Mouse (Mus musculus) embryonic facial prominence, embryonic 14.5 days (tissue): ENCODE data around the gene Ubtf. TPM values are rescaled to one million over a fixed set of nuclear protein-coding genes. Genes with fewer than 3 reads are reported as not detected.
A peak's percentile ranks its signal among the peaks of the same experiment; 100 is the strongest.
"Not testable (repeated sequence)": the region's sequence is repeated elsewhere in the genome, so short reads cannot be mapped to it uniquely, and the experiment has no call there.

ENCODE experiments used
- ATAC-seq: fragments of 200-750 bp; cut with Nextera tagmentation; 2 replicates; pipeline ENCODE4 v1.8.0; 2017; ENCODE audit warnings: low read depth, moderate number of reproducible peaks, moderate TSS enrichment
- DNase-seq: peaks from one replicate; pipeline ENCODE4 v3.0.0-alpha.2; 2015; ENCODE audit warnings: low spot score
- H3K27ac ChIP-seq: fragments of 300-500 bp; sonication (generic); replicated peaks from 2 replicates; pipeline ENCODE4 v1.5.1; 2014; ENCODE audit warnings: low read depth, mild to moderate bottlenecking, low read length, moderate library complexity
- H3K27me3 ChIP-seq: fragments of 300-500 bp; sonication (generic); replicated peaks from 2 replicates; pipeline ENCODE4 v1.6.1; 2014; ENCODE audit warnings: low read length; ENCODE audit not compliant: control insufficient read depth, insufficient read depth
- H3K36me3 ChIP-seq: fragments of 300-500 bp; sonication (generic); 2 replicates; pipeline ENCODE4 v1.6.1; 2014; ENCODE audit warnings: low read length, mixed read lengths; ENCODE audit not compliant: control insufficient read depth, insufficient read depth
- H3K4me1 ChIP-seq: fragments of 300-500 bp; sonication (generic); 2 replicates; pipeline ENCODE4 v1.6.1; 2014; ENCODE audit warnings: antibody characterized with exemption, low read length; ENCODE audit not compliant: control insufficient read depth, insufficient read depth
- H3K4me2 ChIP-seq: fragments of 300-500 bp; sonication (generic); 2 replicates; pipeline ENCODE4 v1.6.1; 2014; ENCODE audit warnings: low read depth, mild to moderate bottlenecking, low read length, moderate library complexity, mixed read lengths
- H3K4me3 ChIP-seq: fragments of 300-500 bp; sonication (generic); 2 replicates; pipeline ENCODE4 v1.5.1; 2014; ENCODE audit warnings: low read depth, mild to moderate bottlenecking, low read length
- H3K9ac ChIP-seq: fragments of 300-500 bp; sonication (generic); 2 replicates; pipeline ENCODE4 v1.6.1; 2014; ENCODE audit warnings: low read depth, mild to moderate bottlenecking, low read length, moderate library complexity, mixed read lengths
- H3K9me3 ChIP-seq: fragments of 300-500 bp; sonication (generic); 2 replicates; pipeline ENCODE4 v1.6.1; 2016; ENCODE audit warnings: low read length; ENCODE audit not compliant: control insufficient read depth
- WGBS: fragments of 180-500 bp; shearing (Covaris S2); extraction: QIAGEN DNeasy Blood & Tissue Kit; methylation state at CpG from one replicate; pipeline ENCODE4 v1.1.7; 2014; 5-methylcytosine and 5-hydroxymethylcytosine counted together
- polyA plus RNA-seq: library from polyadenylated mRNA; unstranded; fragments of >200 nt; fragmentation: Nextera tagmentation; extraction: Ambion mirVana; gene quantifications from 2 replicates; pipeline ENCODE4 v1.2.1, GENCODE M21; 2014

The Ubtf gene
- polyA plus RNA-seq, 1 experiment from 2014 or later: 73.3 TPM

DNA sequence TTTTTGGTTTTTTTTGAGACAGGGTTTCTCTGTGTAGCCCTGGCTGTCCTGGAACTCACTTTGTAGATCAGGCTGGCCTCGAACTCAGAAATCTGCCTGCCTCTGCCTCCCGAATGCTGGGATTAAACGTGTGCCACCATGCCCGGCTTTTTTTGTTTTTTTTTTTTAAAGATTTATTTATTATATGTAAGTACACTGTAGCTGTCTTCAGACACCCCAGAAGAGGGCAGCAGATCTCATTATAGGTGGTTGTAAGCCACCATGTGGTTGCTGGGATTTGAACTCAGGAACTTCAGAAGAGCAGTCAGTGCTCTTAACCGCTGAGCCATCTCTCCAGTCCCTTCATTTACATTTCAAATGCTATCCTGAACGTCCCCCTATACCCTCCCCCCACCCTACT lies 39.3 kb downstream of the Ubtf start:
- DNase-seq, H3K36me3 ChIP-seq, H3K4me3 ChIP-seq, ATAC-seq, H3K9me3 ChIP-seq, H3K4me1 ChIP-seq, H3K4me2 ChIP-seq, H3K9ac ChIP-seq, H3K27ac ChIP-seq, H3K27me3 ChIP-seq: not testable (repeated sequence)
- 76% methylated on average over 6 of the region's 6 CpGs for WGBS

DNA sequence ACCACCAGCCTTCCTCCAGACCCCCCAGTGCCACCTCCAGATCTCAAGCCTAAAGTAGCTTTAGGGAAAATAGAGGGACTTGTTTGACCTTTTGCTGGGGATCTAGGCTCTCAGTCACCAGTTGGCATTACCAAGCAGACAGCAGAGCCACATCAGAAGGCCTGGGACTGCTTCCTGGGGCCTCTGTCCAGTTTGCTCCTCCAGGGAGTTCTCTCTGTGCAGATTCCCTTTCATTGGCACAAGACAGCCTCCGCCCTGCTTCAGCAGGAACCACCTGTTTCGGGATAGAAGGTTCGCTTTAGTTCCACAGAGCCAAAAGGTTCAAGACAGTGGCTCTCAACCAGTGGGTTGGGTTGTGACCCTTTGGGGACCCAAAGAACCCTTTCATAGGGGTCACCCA lies 39.9 kb downstream of the Ubtf start:
- Histone ChIP-seq H3K36me3 (no peaks in the 10 kb centered on the region), H3K9ac (no peak overlapping the region), H3K4me3 (no peak overlapping the region), H3K4me1 (peaks cover 7% of the 10 kb centered on the region; the same call in 1 of the 2 replicates), H3K4me2 (no peak overlapping the region), H3K9me3 (no peaks in the 10 kb centered on the region), H3K27ac (no peak overlapping the region), H3K27me3 (no peaks in the 10 kb centered on the region; the same call in 1 of the 2 replicates)
- no peak for DNase-seq
- 93% methylated on average over 3 of the region's 3 CpGs for WGBS
- no peak for ATAC-seq

DNA sequence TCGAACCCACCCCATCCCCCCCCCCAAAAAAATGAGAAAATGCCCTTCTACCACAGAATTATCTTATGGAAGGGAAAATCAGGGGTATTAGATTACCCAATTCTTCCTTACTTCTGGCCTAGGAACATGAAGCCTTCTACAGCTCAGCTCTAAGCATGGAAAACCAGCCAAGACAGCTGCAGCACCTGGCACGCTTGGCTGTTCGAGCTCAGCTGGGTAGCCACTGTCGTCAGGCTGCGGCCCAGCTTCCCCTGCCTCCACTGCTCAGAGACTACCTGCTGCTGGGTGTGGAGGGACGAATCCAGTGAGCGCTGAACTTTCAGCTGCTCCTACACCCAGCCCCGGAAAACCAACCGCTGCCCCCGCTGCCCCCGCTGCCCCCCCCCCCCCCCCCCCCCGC lies 41.8 kb downstream of the Ubtf start:
- no peak overlapping the region for H3K4me3 ChIP-seq
- peaks cover 7% of the 10 kb centered on the region; the same call in 1 of the 2 replicates for H3K4me1 ChIP-seq
- H3K27me3 ChIP-seq: no peaks in the 10 kb centered on the region; the same call in 1 of the 2 replicates
- no peak overlapping the region for H3K9ac ChIP-seq
- no peak for ATAC-seq
- no peak overlapping the region for H3K4me2 ChIP-seq
- H3K27ac ChIP-seq: no peak overlapping the region
- no peaks in the 10 kb centered on the region for H3K9me3 ChIP-seq
- WGBS: 68% methylated on average over 6 of the region's 12 CpGs
- peak; percentile 24 for DNase-seq
- H3K36me3 ChIP-seq: no peaks in the 10 kb centered on the region

DNA sequence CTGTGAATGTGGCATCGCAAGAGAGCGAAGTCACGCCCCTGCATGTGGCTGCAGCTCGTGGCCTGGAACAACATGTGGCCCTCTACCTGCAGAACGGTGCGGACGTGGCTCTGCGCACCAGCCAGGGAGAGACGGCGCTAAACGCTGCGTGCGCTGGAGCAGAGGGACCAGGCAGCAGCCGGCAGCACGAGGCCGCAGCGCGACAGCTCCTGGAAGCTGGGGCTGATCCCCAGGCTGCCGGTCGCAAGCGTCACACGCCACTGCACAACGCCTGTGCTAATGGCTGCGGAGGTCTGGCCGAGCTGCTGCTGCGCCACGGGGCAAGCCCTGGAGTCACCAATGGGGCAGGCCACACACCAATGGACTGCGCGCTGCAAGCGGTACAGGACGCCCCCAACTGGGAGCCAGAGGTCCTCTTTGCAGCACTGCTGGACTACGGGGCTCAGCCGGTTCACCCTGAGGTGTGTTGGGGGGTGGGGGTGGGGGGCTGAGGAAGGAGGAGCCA lies 43.1 kb downstream of the Ubtf start:
- peak; percentile 54 for DNase-seq
- peak; percentile 77 for ATAC-seq
- Histone ChIP-seq H3K27me3 (no peaks in the 10 kb centered on the region; the same call in 1 of the 2 replicates), H3K27ac (no peak overlapping the region; the same call in 1 of the 2 replicates), H3K4me3 (peak overlapping the region; percentile 33), H3K9ac (peak overlapping the region; percentile 67), H3K4me2 (peak overlapping the region; percentile 69), H3K36me3 (no peaks in the 10 kb centered on the region), H3K9me3 (no peaks in the 10 kb centered on the region), H3K4me1 (peaks cover 7% of the 10 kb centered on the region; the same call in 1 of the 2 replicates)
- WGBS: 5% methylated on average over 12 of the region's 33 CpGs

DNA sequence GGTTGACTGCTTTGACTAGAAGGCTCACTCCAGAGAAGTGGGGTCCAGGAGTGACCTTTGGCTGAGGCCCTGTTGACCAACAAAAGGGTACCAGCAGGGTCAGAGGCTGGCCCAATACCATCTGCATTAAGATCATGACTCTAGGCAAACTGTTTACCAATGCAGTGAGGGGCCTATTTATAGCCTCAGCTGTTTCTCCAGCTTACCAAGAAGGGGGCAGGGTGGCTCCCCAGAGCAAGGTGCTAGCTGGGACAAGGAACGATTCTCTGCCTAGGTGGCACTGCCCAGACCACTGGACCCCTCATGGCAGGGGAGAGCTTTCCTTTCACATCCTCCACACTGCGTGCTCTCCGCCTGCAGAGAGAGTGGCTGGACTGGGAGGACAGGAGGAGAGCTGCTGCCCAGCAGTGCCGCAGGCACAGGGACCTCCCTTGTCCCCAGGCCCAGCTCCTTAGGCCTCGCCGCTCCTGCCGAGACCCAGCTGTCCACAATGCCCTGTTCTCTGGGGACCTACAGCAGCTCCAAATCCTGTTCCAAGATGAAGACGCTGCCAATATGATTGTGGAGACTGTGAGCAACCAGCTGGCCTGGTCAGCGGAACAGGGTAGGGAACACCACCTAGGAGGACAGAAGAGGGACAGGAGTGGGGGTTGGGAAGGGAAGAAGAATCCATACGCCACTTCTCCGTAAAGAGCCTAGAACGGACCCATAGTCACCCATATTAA lies 50.9 kb downstream of the Ubtf start, which contains the start of gene Asb16:
Gene Asb16, plus strand, starts transcription at position 224 of the 725 bp plus-strand sequence.
- WGBS: 79% methylated on average over 12 of the region's 12 CpGs
- DNase-seq: no peak
- Histone ChIP-seq H3K4me3 (no peak within 1 kb of the TSS), H3K27me3 (no peaks in the 10 kb centered on the region), H3K9me3 (no peaks in the 10 kb centered on the region), H3K4me2 (no peak within 1 kb of the TSS), H3K27ac (no peak within 1 kb of the TSS), H3K4me1 (no peaks in the 10 kb centered on the region), H3K36me3 (no peaks in the 10 kb centered on the region), H3K9ac (no peak within 1 kb of the TSS)
- ATAC-seq: no peak

DNA sequence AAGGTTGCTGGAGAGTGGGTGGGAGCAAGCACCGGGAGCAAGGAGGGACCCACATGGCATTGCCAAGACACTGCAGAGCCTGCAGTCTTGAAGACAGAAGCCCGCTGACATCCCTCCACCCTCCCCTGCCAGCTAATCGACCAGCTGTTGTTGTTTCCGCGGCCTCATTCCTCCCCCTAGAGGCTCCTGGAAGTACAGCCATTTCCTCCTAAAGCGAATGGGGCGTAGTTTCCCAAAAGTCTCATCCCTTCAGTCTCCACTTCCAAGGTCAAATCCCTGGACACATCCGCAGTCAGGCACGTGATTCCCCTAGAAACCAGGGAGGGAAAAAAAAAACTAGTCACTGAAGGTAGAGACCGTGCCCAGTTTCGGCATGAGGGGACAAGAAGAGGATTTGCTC lies 52.1 kb downstream of the Ubtf start:
- Histone ChIP-seq H3K9me3 (no peaks in the 10 kb centered on the region), H3K27ac (no peak overlapping the region), H3K4me1 (no peaks in the 10 kb centered on the region), H3K4me3 (no peak overlapping the region), H3K36me3 (peaks cover 7% of the 10 kb centered on the region; the same call in 1 of the 2 replicates), H3K4me2 (no peak overlapping the region), H3K27me3 (no peaks in the 10 kb centered on the region), H3K9ac (no peak overlapping the region)
- DNase-seq (peak; percentile 90), ATAC-seq (peak; percentile 79)
- WGBS: 5% methylated on average over 11 of the region's 11 CpGs

DNA sequence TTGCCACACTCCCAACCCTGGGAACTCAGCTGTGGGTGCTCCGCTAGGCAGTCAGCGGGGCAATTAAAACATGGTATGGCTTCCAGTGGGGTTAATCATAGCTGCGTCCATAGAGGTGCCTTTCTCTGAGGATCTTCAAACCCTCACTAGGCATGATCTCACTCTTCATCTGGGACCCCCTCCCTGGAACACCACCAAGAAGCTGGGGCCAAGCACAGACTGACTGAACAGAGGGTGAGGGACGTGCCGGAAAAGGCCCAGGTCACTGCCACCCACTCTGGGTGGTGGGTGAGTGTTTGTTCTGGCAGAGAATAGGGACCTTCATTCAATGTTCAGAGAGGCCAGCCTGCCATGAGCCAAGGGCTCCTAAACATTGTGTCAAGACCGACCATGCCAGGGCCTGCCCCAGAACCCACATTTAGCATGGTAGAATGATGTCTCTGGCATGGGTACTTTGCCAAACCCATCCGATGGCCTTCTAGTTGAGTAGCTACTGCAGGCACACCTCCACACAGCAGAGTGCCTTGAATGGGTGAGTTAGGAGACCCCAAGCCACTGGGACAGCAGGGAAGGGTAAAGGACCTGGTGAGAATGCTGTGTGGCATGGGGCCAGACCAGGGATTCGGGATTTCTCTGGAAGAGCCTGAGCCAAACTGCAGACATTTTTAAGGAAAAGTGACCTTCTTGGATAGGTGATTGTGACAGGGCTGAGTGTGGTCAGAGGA lies 52.7 kb downstream of the Ubtf start:
- no peak overlapping the region for H3K4me2 ChIP-seq
- no peaks in the 10 kb centered on the region for H3K9me3 ChIP-seq
- 88% methylated on average over 8 of the region's 8 CpGs for WGBS
- H3K27me3 ChIP-seq: no peaks in the 10 kb centered on the region
- no peaks in the 10 kb centered on the region for H3K4me1 ChIP-seq
- no peak overlapping the region for H3K27ac ChIP-seq
- DNase-seq (no peak), ATAC-seq (0 out of 2 replicates have a peak, but pooled peaks have one; percentile 7)
- H3K9ac ChIP-seq: 0 out of 2 replicates have a peak overlapping the region, but pooled peaks have one; percentile 5
- peaks cover 14% of the 10 kb centered on the region; the same call in 1 of the 2 replicates for H3K36me3 ChIP-seq
- no peak overlapping the region for H3K4me3 ChIP-seq

DNA sequence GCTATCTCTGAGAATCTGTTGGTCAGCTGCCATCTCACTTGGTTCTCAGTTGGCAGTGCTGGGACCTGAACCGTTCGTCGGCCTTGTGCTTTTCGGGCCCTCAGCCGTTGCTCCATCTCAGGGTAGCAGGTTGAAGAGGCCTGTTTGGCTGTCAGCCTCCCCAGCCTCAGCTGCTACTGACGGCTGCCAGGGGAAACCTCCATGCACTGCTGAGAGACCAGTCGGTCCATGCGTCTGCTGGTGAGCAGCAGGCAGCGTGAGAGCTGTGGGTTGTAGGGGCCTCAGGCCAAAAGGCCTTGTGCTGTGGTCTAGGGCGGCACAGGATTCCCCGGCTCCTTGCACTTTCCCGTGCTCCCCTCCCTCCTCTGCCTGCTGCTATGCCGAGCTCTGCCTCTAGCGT lies 53.7 kb downstream of the Ubtf start:
- Histone ChIP-seq H3K9ac (no peak overlapping the region), H3K27me3 (no peaks in the 10 kb centered on the region), H3K36me3 (peaks cover 16% of the 10 kb centered on the region; the same call in 1 of the 2 replicates), H3K9me3 (no peaks in the 10 kb centered on the region), H3K4me3 (no peak overlapping the region), H3K4me2 (no peak overlapping the region), H3K4me1 (no peaks in the 10 kb centered on the region), H3K27ac (no peak overlapping the region)
- no peak for DNase-seq
- no peak for ATAC-seq
- 57% methylated on average over 13 of the region's 14 CpGs for WGBS
